Comparison of ENCODE assay signal across 26 mouse cellular contexts in genomic region chr10:18188564-18188963, GRCm38 (mm10). TPM values are rescaled to one million over a fixed set of nuclear protein-coding genes. Genes with fewer than 3 reads are reported as not detected.
DNase-seq lines count a peak whose midpoint lies in the region; ATAC-seq and TF ChIP-seq lines count a peak whose summit lies in the region.
"Had no signal": no experiment of that assay in that cellular context is flagged by ENCODE, and none has a peak within 500 bp of the region (broad histone marks: within the 10 kb centered on the region; RNA-seq: fewer than 3 reads in every experiment).

No protein-coding gene starts in this region.

- H3K27ac ChIP-seq in midbrain, embryonic 11.5 days (ENCODE audit: low read depth, low read length): no peak overlapping the region
- H3K27ac ChIP-seq in midbrain, embryonic 10.5 days (replicated peaks): no peak overlapping the region
- no peak overlapping the region for H3K27ac ChIP-seq in left cerebral cortex, adult 2 months
- H3K27ac ChIP-seq: embryonic facial prominence, embryonic 10.5 days; embryonic facial prominence, embryonic 12.5 days; forebrain, embryonic 13.5 days; forebrain, embryonic 15.5 days had no signal

- no peak overlapping the region for H3K4me2 ChIP-seq in midbrain, embryonic 11.5 days
- H3K4me2 ChIP-seq: embryonic facial prominence, embryonic 12.5 days; forebrain, embryonic 13.5 days; forebrain, embryonic 15.5 days had no signal

- H3K27me3 ChIP-seq in midbrain, embryonic 11.5 days (ENCODE audit: control insufficient read depth, insufficient read depth, low read length): no peaks in the 10 kb centered on the region
- no peaks in the 10 kb centered on the region for H3K27me3 ChIP-seq in midbrain, embryonic 10.5 days (ENCODE audit: low read depth, poor library complexity, severe bottlenecking)
- H3K27me3 ChIP-seq: CH12.LX; embryonic facial prominence, embryonic 12.5 days; forebrain, embryonic 13.5 days; forebrain, embryonic 15.5 days; Patski had no signal

- no peaks in the 10 kb centered on the region for H3K9me3 ChIP-seq in midbrain, embryonic 11.5 days (ENCODE audit: control insufficient read depth, low read length)
- no peaks in the 10 kb centered on the region for H3K9me3 ChIP-seq in midbrain, embryonic 10.5 days (replicated peaks)
- H3K9me3 ChIP-seq: embryonic facial prominence, embryonic 10.5 days; embryonic facial prominence, embryonic 12.5 days; forebrain, embryonic 13.5 days; forebrain, embryonic 15.5 days had no signal

- peak; percentile 65 for DNase-seq in midbrain, embryonic 11.5 days (ENCODE audit: low spot score, missing footprints)
- DNase-seq in midbrain, embryonic 10.5 days (ENCODE audit: low spot score): no peak
- no peak for DNase-seq in left cerebral cortex, postnatal 4 days
- DNase-seq in left cerebral cortex, adult 2 months (ENCODE audit: extremely low spot score in 1 of 2, low spot score in 2 of 2): no peak
- DNase-seq in heart, postnatal 14 days: no peak
- DNase-seq: adrenal gland, adult 8-10 months; adrenal gland, postnatal 14 days; adrenal gland, postnatal 36 days; B cell, adult 2 months; cerebellum, adult 11-12 months; cerebellum, adult 2 months; cerebellum, adult 9-10 months; cerebellum, postnatal 10 days; cerebellum, postnatal 25 days had no signal

- H3K36me3 ChIP-seq in midbrain, embryonic 11.5 days (ENCODE audit: control insufficient read depth, insufficient read depth, low read length): no peaks in the 10 kb centered on the region
- H3K36me3 ChIP-seq in midbrain, embryonic 10.5 days: no peaks in the 10 kb centered on the region
- H3K36me3 ChIP-seq: embryonic facial prominence, embryonic 10.5 days; embryonic facial prominence, embryonic 12.5 days; forebrain, embryonic 15.5 days; G1E had no signal

- intact Hi-C loops in left cerebral cortex, postnatal 4 days (cut with DNase I): no loop called here
- intact Hi-C loops in left cerebral cortex, adult 2 months (cut with DNase I): no loop called here
- intact Hi-C loops in heart, postnatal 14 days (cut with DNase I): no loop called here

- no peak for TF ChIP-seq CTCF in left cerebral cortex, adult 2 months (IDR thresholded peaks at IDR 0.05)

- H3K9ac ChIP-seq in midbrain, embryonic 11.5 days (ENCODE audit: low read length): no peak overlapping the region
- H3K9ac ChIP-seq: embryonic facial prominence, embryonic 12.5 days; forebrain, embryonic 13.5 days; forebrain, embryonic 15.5 days had no signal

- H3K4me3 ChIP-seq in midbrain, embryonic 11.5 days (ENCODE audit: low read depth, low read length): no peak overlapping the region
- H3K4me3 ChIP-seq in midbrain, embryonic 10.5 days: no peak overlapping the region
- no peak overlapping the region for H3K4me3 ChIP-seq in left cerebral cortex, adult 2 months
- H3K4me3 ChIP-seq: embryonic facial prominence, embryonic 10.5 days; embryonic facial prominence, embryonic 12.5 days; forebrain, embryonic 13.5 days; forebrain, embryonic 15.5 days had no signal

- ATAC-seq in midbrain, embryonic 11.5 days (ENCODE audit: low FRiP score): no peak
- peak; percentile 73 for ATAC-seq in granulocyte monocyte progenitor cell, adult 5-6 weeks (replicated peaks; ENCODE audit: poor library complexity, severe bottlenecking)
- ATAC-seq in megakaryocyte progenitor cell, adult 5-6 weeks (replicated peaks; ENCODE audit: poor library complexity): 0 out of 2 replicates have a peak, but pooled peaks have one; percentile 38
- ATAC-seq: activated CD4-positive, CD25-positive, alpha-beta regulatory T cell, adult 4 months; CD4-positive, CD25-positive, alpha-beta regulatory T cell, adult 4 months; forebrain, embryonic 13.5 days; forebrain, embryonic 15.5 days; Patski had no signal

- WGBS in midbrain, embryonic 11.5 days: 81% methylated on average over 6 of the region's 6 CpGs
- 85% methylated on average over 6 of the region's 6 CpGs for WGBS in midbrain, embryonic 10.5 days

- H3K4me1 ChIP-seq in midbrain, embryonic 11.5 days (ENCODE audit: control insufficient read depth, insufficient read depth, low read length): no peaks in the 10 kb centered on the region
- H3K4me1 ChIP-seq in midbrain, embryonic 10.5 days: no peaks in the 10 kb centered on the region; the same call in 1 of the 2 replicates
- H3K4me1 ChIP-seq: embryonic facial prominence, embryonic 10.5 days; forebrain, embryonic 13.5 days; forebrain, embryonic 15.5 days had no signal

RNA-seq across cellular contexts. Expression of gene Ect2l, which starts 22.1 kb away (rescaled TPM):
- 0.22 TPM in 2 replicates for polyA plus RNA-seq in midbrain, embryonic 11.5 days (2014; fragmentation: Nextera tagmentation; extraction: Ambion mirVana)
- polyA plus RNA-seq in midbrain, embryonic 10.5 days (2016; fragmentation: Nextera tagmentation; extraction: Ambion mirVana): 0.22 and 0.27 TPM in 2 replicates
- not detected in 2 replicates for total RNA-seq in granulocyte monocyte progenitor cell, adult 5-6 weeks (2014; fragmentation: Nextera tagmentation)
- not detected in 2 replicates for total RNA-seq in granulocyte monocyte progenitor cell, adult 5-6 weeks (2017)
- 0.93 TPM in 1 of 2 replicates, not detected in the other for total RNA-seq in megakaryocyte progenitor cell, adult 5-6 weeks (2015)
- total RNA-seq in megakaryocyte progenitor cell, adult 5-6 weeks (2017): 0.03 and 1.3 TPM in 2 replicates
- under 1 TPM; 0.18 to 0.52 TPM for total RNA-seq in left cerebral cortex, postnatal 4 days (2021)
- total RNA-seq in left cerebral cortex, adult 2 months (2021): under 1 TPM; 0.11 to 0.63 TPM
- under 1 TPM in 1 of 2 experiments, not detected in 1; 0.19 TPM for total RNA-seq in heart, postnatal 14 days (2021)
- total RNA-seq: adrenal gland, adult 18-20 months; adrenal gland, postnatal 14 days; adrenal gland, postnatal 36 days; CH12.LX had no signal
- polyA plus RNA-seq: G1E, Patski had no signal

RNA-seq across cellular contexts. Expression of gene Ccdc28a, which starts 46.2 kb away (rescaled TPM):
- 6.4 and 7.0 TPM in 2 replicates for polyA plus RNA-seq in midbrain, embryonic 11.5 days (2014; fragmentation: Nextera tagmentation; extraction: Ambion mirVana)
- polyA plus RNA-seq in midbrain, embryonic 10.5 days (2016; fragmentation: Nextera tagmentation; extraction: Ambion mirVana): 5.7 and 7.1 TPM in 2 replicates
- total RNA-seq in granulocyte monocyte progenitor cell, adult 5-6 weeks (2014; fragmentation: Nextera tagmentation): 9.1 and 22.1 TPM in 2 replicates
- 4.7 and 6.7 TPM in 2 replicates for total RNA-seq in granulocyte monocyte progenitor cell, adult 5-6 weeks (2017)
- 6.2 and 11.1 TPM in 2 replicates for total RNA-seq in megakaryocyte progenitor cell, adult 5-6 weeks (2015)
- 5.1 and 9.3 TPM in 2 replicates for total RNA-seq in megakaryocyte progenitor cell, adult 5-6 weeks (2017)
- 1 to 10 TPM; 4.4 to 4.7 TPM for total RNA-seq in left cerebral cortex, postnatal 4 days (2021)
- 10 to 100 TPM; 34.0 to 34.9 TPM for total RNA-seq in left cerebral cortex, adult 2 months (2021)
- total RNA-seq in heart, postnatal 14 days (2021): 10 to 100 TPM; 10.1 to 10.3 TPM
